Mouse (Mus musculus) left cerebral cortex, adult 2 months (tissue): ENCODE data around the gene Flii. TPM values are rescaled to one million over a fixed set of nuclear protein-coding genes. Genes with fewer than 3 reads are reported as not detected.

Experiments used
- DNase-seq, 2 experiments: peaks; one replicate each; pipeline ENCODE4 v3.0.0; 2021 to 2022; ENCODE audit warnings: low spot score in 2 of 2, mixed read lengths in 1 of 2; ENCODE audit errors: extremely low spot score in 1 of 2
- H3K27ac ChIP-seq: fragments of 200-600 bp; 2 replicates; pipeline ENCODE4 v1.8.1; 2022
- H3K4me3 ChIP-seq: fragments of 200-600 bp; 2 replicates; pipeline ENCODE4 v1.8.1; 2022
- CTCF ChIP-seq: fragments of 200-600 bp; IDR thresholded peaks from 2 replicates; pipeline ENCODE4 v1.8.1; 2022; ENCODE audit warnings: antibody characterized with exemption, mild to moderate bottlenecking, moderate library complexity
- intact Hi-C: fragments of 180-260 bp; cut with DNase I; formaldehyde crosslinking; loops from one replicate; pipeline ENCODE4 v1.15.1; 2025
- microRNA-seq, 2 experiments: library from miRNA; unstranded; fragments of <30 nt; microRNA quantifications; one replicate each; pipeline ENCODE4 v1.2.0; 2021
- total RNA-seq, 2 experiments: library from RNA; stranded (reverse); gene quantifications; 2 replicates each; pipeline ENCODE4 v1.2.3; 2021

Flii gene
- total RNA-seq, 2 experiments from 2014 or later: 65.0 to 65.3 TPM

GRCm38 (mm10) chr11:60701611-60702010, 25.5 kb downstream of the Flii start:
- H3K27ac ChIP-seq: no peak overlapping the region; the same call in 1 of the 2 replicates
- peak in 1 of 2 experiments; percentile 13 for DNase-seq
- intact Hi-C loops: loop anchor here (2.0 kb wide), 1 partner anchor 27 kb away; the partner anchor contains the start of gene Mief2

GRCm38 (mm10) chr11:60700320-60701185, 26.5 kb downstream of the Flii start:
- H3K27ac ChIP-seq: peak overlapping the region; percentile 91
- TF ChIP-seq CTCF: no peak
- DNase-seq: peak in 1 of 2 experiments; percentile 8
- H3K4me3 ChIP-seq: peak overlapping the region; percentile 97
- intact Hi-C loops: loop anchor here (2.0 kb wide), 1 partner anchor 28 kb away; the partner anchor contains the start of gene Mief2

More at GRCm38 (mm10) chr11:60701611-60702010, 25.5 kb downstream of the Flii start:
- H3K4me3 ChIP-seq: no peak overlapping the region
- no peak for TF ChIP-seq CTCF

GRCm38 (mm10) chr11:60699524-60700075, 27.5 kb downstream of the Flii start, which contains the start of gene Llgl1:
Gene Llgl1 (plus strand): TSS chr11:60699723.
- Histone ChIP-seq H3K27ac (peak within 1 kb of the TSS; percentile 91), H3K4me3 (peak within 1 kb of the TSS; percentile 97)
- DNase-seq: peak; percentile 83 to 87
- TF ChIP-seq CTCF: no peak
- intact Hi-C loops: loop anchor here (2.0 to 5.0 kb wide), 4 partner anchors 29 to 178 kb away; partner anchors contain the start of genes Alkbh5, Mief2, Smcr8 and Tmem11

- TF ChIP-seq CTCF: no peak; the same call in 1 of the 2 replicates
- Histone ChIP-seq H3K4me3 (peak overlapping the region; percentile 97), H3K27ac (peak overlapping the region; percentile 73)
- DNase-seq: peak; percentile 16 to 35
- intact Hi-C loops: loop anchor here (5.0 kb wide), 3 partner anchors 78 to 178 kb away; partner anchors contain the start of genes Alkbh5, Smcr8, Tmem11 and Top3a
Measured at GRCm38 (mm10) chr11:60698806-60699523, 28.1 kb downstream of the Flii start.

- DNase-seq: no peak
- intact Hi-C loops: loop anchor here (5.0 kb wide), 3 partner anchors 80 to 180 kb away; partner anchors contain the start of genes Alkbh5, Smcr8, Tmem11 and Top3a
- peak; percentile 60 for TF ChIP-seq CTCF
- Histone ChIP-seq H3K4me3 (no peak overlapping the region), H3K27ac (no peak overlapping the region)
Measured at GRCm38 (mm10) chr11:60697561-60697960, 29.5 kb downstream of the Flii start.

GRCm38 (mm10) chr11:60696165-60696564, 30.9 kb downstream of the Flii start:
- Histone ChIP-seq H3K4me3 (no peak overlapping the region), H3K27ac (no peak overlapping the region)
- intact Hi-C loops: loop anchor here (5.0 kb wide), 3 partner anchors 81 to 181 kb away; partner anchors contain the start of genes Alkbh5, Smcr8, Tmem11 and Top3a
- no peak; the same call in none of the 2 replicates for TF ChIP-seq CTCF
- DNase-seq: no peak

Small RNAs within 50 kb of the gene (microRNA-seq; reads per million reads assigned to microRNA genes)
- gene Mir5100: 0.73 to 2.4 reads per million in 2 experiments

Other genes with a start within 250 kb of the Flii start
- gene Alkbh5, start 190.9 kb downstream of the Flii start, total RNA-seq: 10 to 100 TPM; 56.2 to 58.2 TPM
- gene Llgl1, start 27.5 kb downstream of the Flii start, total RNA-seq: 10 to 100 TPM; 37.8 to 37.9 TPM
- gene Mief2, start 1.1 kb upstream of the Flii start, total RNA-seq: 10 to 100 TPM; 17.9 to 20.8 TPM
- gene Top3a, start 50.1 kb upstream of the Flii start, total RNA-seq: 1 to 10 TPM; 5.0 to 6.1 TPM
- gene Smcr8, start 50.3 kb upstream of the Flii start, total RNA-seq: 10 to 100 TPM; 31.0 to 32.6 TPM
- gene Shmt1, start 84.5 kb upstream of the Flii start, total RNA-seq: 1 to 10 TPM; 2.2 to 3.1 TPM
- gene Dhrs7b, start 103.4 kb upstream of the Flii start, total RNA-seq: 10 to 100 TPM; 27.3 to 28.4 TPM
- gene Tmem11, start 152.0 kb upstream of the Flii start, total RNA-seq: 10 to 100 TPM; 28.8 to 31.0 TPM
- 10 to 100 TPM; 10.1 to 11.3 TPM for gene Natd1, start 187.5 kb upstream of the Flii start, total RNA-seq
- gene Map2k3, start 204.8 kb upstream of the Flii start, total RNA-seq: 10 to 100 TPM; 18.4 to 23.6 TPM